Mouse (Mus musculus): ENCODE data around the gene Mall. TPM values are rescaled to one million over a fixed set of nuclear protein-coding genes. Genes with fewer than 3 reads are reported as not detected.

The Mall gene
- polyA plus RNA-seq, 1 experiment: not detected

DNA sequence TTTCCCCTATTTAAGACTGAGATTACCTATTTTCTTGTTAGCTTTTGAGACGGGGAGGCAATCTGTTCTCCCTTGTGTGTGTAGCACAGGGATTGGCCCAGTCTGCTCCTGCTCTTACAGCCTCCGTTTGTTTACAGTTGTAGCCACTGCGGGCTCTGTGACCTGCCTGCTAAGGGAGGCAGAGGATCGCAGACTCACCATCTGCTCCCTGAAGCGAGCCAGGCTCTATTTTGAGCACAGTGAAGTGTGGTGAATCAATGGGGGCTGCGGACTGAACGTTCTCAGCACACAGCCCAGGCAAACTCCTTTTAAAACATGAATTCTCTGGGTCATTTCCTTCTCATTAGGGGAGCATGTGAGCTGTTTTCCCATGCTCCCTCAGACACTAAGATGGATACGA is 27.4 kb upstream of the Mall start:
- Histone ChIP-seq H3K4me1 (ENCODE audit: control insufficient read depth) (peaks cover 3% of the 10 kb centered on the region), H3K36me3 (ENCODE audit: control insufficient read depth) (peaks cover 22% of the 10 kb centered on the region), H3K9me3 (ENCODE audit: control insufficient read depth, low read length) (no peaks in the 10 kb centered on the region), H3K4me3 (replicated peaks) (no peak overlapping the region), H3K27me3 (ENCODE audit: control insufficient read depth) (no peaks in the 10 kb centered on the region)
- TF ChIP-seq TAL1 (IDR thresholded peaks at IDR 0.05; ENCODE audit: low read length) (no peak), GATA1 (IDR thresholded peaks at IDR 0.05; ENCODE audit: low read length) (no peak)

DNA sequence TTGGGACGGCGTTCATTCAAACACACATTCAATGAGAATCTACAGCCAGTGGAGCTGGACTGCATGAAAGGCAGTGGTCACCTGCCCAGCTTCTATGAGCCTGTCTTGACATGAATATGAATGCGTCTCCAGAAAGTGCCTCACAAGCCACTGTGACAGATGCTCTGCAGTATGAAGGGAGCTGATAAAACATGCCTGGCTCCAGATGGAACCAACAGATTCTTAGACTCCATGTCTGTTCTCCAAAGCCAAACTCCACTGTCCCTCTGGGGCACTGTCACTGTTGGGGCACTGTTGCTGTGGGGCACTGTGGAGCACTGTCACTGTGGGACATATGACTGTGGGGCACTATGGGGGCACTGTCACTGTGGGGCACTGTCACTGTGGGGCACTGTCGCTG is 24.4 kb upstream of the Mall start:
- Histone ChIP-seq H3K4me1 (ENCODE audit: control insufficient read depth) (no peaks in the 10 kb centered on the region; the same call in 1 of the 2 replicates), H3K27me3 (ENCODE audit: control insufficient read depth) (no peaks in the 10 kb centered on the region; the same call in 1 of the 2 replicates), H3K9me3 (ENCODE audit: control insufficient read depth, low read length) (no peaks in the 10 kb centered on the region), H3K4me3 (replicated peaks) (no peak overlapping the region), H3K36me3 (ENCODE audit: control insufficient read depth) (peaks cover 2% of the 10 kb centered on the region)
- TF ChIP-seq GATA1 (IDR thresholded peaks at IDR 0.05; ENCODE audit: low read length) (no peak), TAL1 (IDR thresholded peaks at IDR 0.05; ENCODE audit: low read length) (no peak)

DNA sequence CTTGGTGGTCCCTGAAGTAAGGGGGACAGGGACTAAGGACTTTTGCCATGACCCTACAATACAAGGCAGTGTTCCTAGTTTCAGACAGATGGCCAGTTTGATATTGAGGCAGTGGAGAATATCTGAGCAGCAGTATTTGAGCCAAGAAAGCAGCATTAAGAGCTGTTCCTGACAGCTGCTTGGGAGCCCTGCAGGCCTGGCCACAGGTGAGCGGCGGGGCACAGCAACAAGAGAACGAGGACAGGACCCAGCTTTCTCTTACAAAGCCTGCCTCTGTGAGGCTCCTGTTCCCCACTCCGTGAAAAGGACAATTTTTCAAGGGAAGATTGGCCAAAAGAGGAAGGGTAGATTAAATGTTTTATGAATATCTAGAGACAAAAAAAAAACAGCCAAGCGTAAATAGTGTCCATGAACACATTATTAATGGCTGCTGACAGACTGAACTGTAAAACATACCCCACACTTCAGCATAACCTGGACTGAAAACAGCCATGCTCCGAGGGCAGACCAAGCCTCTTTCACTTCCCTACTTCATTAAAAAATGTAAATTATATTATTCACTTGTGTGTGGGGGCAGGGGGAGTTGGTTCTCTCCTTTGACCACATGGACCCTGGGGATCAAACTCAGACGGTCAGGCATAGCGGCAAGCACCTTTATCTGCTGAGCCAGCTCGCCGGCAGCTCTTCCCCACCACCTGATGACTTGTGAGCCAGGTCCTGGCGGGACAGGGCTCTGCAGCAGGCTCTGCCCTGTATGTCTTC is 22.3 kb upstream of the Mall start:
- Histone ChIP-seq H3K4me1 (ENCODE audit: control insufficient read depth) (no peaks in the 10 kb centered on the region), H3K9me3 (ENCODE audit: control insufficient read depth, low read length) (no peaks in the 10 kb centered on the region), H3K4me3 (replicated peaks) (no peak overlapping the region), H3K27me3 (ENCODE audit: control insufficient read depth) (no peaks in the 10 kb centered on the region; the same call in 1 of the 2 replicates), H3K36me3 (ENCODE audit: control insufficient read depth) (no peaks in the 10 kb centered on the region)
- TF ChIP-seq GATA1 (IDR thresholded peaks at IDR 0.05; ENCODE audit: low read length) (no peak), TAL1 (IDR thresholded peaks at IDR 0.05; ENCODE audit: low read length) (no peak)

DNA sequence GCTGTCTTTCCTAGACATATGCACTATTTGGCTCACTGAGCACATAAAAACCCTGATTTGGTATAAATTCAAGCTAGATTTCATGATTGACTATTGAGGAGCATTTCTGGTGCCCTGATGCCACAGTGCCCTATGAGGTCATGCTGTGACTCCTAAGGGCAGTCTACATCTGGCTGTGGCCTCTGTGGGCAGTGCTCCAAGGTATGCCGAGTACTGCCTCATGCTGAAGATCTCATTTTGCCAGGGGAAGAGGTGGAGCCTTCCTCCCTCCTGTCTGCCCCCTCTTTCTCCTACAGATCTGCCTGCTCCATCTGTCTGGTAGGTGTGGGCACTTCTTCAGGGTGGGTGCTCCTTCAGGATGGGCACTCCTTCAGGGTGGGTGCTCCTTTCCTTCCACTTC is 19.6 kb upstream of the Mall start:
- no peak overlapping the region for H3K4me3 ChIP-seq (replicated peaks)
- TF ChIP-seq GATA1 (IDR thresholded peaks at IDR 0.05; ENCODE audit: low read length) (no peak), TAL1 (IDR thresholded peaks at IDR 0.05; ENCODE audit: low read length) (no peak)
- peaks cover 2% of the 10 kb centered on the region; the same call in 1 of the 2 replicates for H3K36me3 ChIP-seq (ENCODE audit: control insufficient read depth)
- H3K4me1 ChIP-seq (ENCODE audit: control insufficient read depth): no peaks in the 10 kb centered on the region
- H3K27me3 ChIP-seq (ENCODE audit: control insufficient read depth): no peaks in the 10 kb centered on the region; the same call in 1 of the 2 replicates
- H3K9me3 ChIP-seq (ENCODE audit: control insufficient read depth, low read length): no peaks in the 10 kb centered on the region

DNA sequence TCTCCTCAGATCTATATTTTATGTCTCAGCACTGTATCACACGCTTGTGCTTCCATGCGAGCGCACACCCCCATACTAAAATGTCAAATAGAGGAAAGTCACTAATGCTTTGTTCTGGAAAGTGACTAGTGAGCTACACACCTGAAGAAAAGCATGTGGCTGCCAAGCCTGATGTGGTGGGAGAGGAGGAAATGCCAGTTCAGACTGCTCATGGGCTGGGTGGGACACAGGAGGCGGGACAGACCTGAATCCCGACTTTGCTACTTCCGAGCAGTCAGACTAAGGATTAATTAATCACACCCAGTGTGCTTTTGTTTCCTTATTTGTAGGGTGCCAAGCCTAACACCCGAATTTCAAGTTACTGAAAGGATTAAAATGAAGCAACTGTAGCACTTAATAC is 18.6 kb upstream of the Mall start:
- H3K36me3 ChIP-seq (ENCODE audit: control insufficient read depth): peaks cover 2% of the 10 kb centered on the region; the same call in 1 of the 2 replicates
- no peak for TF ChIP-seq GATA1 (IDR thresholded peaks at IDR 0.05; ENCODE audit: low read length)
- no peak for TF ChIP-seq TAL1 (IDR thresholded peaks at IDR 0.05; ENCODE audit: low read length)
- H3K9me3 ChIP-seq (ENCODE audit: control insufficient read depth, low read length): no peaks in the 10 kb centered on the region
- no peaks in the 10 kb centered on the region for H3K4me1 ChIP-seq (ENCODE audit: control insufficient read depth)
- H3K4me3 ChIP-seq (replicated peaks): no peak overlapping the region
- H3K27me3 ChIP-seq (ENCODE audit: control insufficient read depth): no peaks in the 10 kb centered on the region; the same call in 1 of the 2 replicates

DNA sequence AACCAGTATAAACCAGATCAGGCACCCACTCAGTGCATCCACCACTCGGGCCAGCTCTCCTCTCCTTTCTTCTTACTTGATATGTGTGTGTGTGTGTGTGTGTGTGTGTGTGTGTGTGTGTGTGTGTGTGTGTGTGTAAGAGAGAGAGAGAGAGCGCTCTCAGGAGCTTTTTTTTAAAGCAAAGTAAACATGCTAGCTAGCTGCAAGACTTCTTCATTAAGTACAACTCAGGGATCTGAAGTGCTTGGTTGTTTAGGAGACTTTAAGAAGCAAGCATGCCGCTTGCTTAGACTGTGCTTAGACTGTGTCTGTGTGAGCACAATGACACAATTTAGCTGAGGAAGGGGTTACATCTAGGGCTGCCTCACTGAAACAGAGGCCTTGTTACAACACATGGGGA is 12.9 kb upstream of the Mall start:
- H3K4me3 ChIP-seq (replicated peaks): no peak overlapping the region
- H3K4me1 ChIP-seq (ENCODE audit: control insufficient read depth): no peaks in the 10 kb centered on the region
- H3K36me3 ChIP-seq (ENCODE audit: control insufficient read depth): peaks cover 2% of the 10 kb centered on the region
- no peak for TF ChIP-seq TAL1 (IDR thresholded peaks at IDR 0.05; ENCODE audit: low read length)
- no peak for TF ChIP-seq GATA1 (IDR thresholded peaks at IDR 0.05; ENCODE audit: low read length)
- H3K9me3 ChIP-seq (ENCODE audit: control insufficient read depth, low read length): no peaks in the 10 kb centered on the region
- no peaks in the 10 kb centered on the region for H3K27me3 ChIP-seq (ENCODE audit: control insufficient read depth)

DNA sequence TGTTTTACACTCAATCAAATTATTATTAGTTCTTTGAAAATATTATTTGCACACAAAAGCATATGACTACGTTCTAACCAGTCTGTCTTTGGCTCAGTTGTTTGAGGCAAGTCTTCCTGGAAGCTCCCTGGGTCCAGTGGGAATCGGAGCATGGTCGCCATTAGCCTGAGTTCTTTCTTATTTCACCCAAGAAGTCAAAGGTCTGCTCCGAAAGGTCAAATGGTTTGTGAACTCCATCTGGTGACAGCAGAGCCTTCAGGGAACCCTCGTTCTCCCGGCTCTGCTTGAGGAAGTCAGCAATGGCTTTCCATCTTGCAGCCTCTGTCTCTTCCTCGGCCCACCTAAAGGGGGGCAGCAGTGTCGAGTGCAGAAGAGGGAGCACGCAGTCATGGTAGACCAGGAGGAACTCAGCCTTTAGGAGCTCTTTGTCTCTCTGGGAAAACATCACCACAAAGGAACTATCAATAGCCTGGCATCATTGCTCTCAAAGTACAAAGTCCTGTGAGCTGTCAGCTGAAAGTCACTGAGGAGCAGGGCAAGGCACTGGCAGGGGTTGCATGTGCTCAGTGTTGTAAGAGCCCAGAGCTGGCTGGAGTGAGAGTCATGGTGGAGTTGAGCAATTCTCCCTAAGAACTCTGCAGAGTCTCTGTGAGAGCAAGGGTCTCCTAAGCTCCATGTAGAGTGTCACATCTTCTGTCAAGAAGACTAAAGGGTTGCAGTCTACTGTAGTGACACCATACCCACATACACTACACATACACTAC is 11.2 kb upstream of the Mall start:
- Histone ChIP-seq H3K27me3 (ENCODE audit: control insufficient read depth) (no peaks in the 10 kb centered on the region), H3K4me3 (replicated peaks) (no peak overlapping the region), H3K9me3 (ENCODE audit: control insufficient read depth, low read length) (no peaks in the 10 kb centered on the region), H3K36me3 (ENCODE audit: control insufficient read depth) (peaks cover 2% of the 10 kb centered on the region), H3K4me1 (ENCODE audit: control insufficient read depth) (no peaks in the 10 kb centered on the region)
- TF ChIP-seq GATA1 (IDR thresholded peaks at IDR 0.05; ENCODE audit: low read length) (no peak), TAL1 (IDR thresholded peaks at IDR 0.05; ENCODE audit: low read length) (no peak)

DNA sequence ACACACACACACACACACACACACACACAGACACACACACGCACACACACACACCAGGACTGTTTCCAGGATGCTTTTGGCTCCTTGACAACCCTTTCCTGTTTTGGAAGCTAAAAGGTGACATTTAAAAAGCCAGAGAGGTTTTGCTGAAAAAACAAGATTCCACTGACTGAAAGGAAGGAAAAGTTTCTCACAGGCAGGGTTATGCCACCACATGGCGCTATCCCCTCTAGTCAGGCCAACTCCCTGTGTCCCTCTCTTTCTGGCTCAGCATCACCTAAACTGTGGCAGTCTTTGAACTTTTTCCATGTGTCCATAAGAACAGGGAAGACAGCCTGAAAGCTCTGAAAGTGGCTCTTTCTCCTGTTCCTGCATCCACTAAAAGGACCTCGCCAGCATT is 8.2 kb upstream of the Mall start:
- H3K9me3 ChIP-seq (ENCODE audit: control insufficient read depth, low read length): no peaks in the 10 kb centered on the region
- H3K36me3 ChIP-seq (ENCODE audit: control insufficient read depth): no peaks in the 10 kb centered on the region; the same call in 1 of the 2 replicates
- H3K4me1 ChIP-seq (ENCODE audit: control insufficient read depth): no peaks in the 10 kb centered on the region
- TF ChIP-seq GATA1 (IDR thresholded peaks at IDR 0.05; ENCODE audit: low read length) (no peak), TAL1 (IDR thresholded peaks at IDR 0.05; ENCODE audit: low read length) (no peak)
- H3K27me3 ChIP-seq (ENCODE audit: control insufficient read depth): no peaks in the 10 kb centered on the region
- H3K4me3 ChIP-seq (replicated peaks): no peak overlapping the region

DNA sequence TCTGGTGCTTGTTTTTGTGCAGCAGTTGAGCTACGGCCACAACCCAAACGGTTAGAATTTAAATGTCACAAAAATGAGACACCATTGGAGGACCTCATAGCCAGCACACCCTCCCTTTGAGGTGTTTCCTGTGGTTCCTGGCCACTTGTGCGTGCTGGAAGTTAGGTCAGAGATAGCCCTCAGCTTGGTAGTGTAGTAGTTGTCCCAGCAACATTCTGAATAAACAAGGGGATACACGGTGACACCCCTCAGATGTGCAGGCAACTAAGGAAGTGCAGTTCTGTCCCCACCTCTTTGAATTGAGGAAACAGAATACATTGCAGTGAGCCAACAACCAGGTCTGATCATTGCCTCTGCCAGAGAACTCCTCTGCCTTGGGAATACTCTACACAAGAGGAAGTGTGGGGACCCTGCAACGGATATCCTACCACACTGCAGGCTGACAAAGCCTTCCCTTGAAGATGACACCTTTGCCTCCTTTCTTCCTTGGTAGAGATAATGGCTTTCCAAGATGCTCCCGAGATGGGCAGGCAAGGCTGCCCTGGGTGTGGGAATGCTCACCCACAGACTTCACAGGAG is 7.0 kb upstream of the Mall start:
- H3K27me3 ChIP-seq (ENCODE audit: control insufficient read depth): no peaks in the 10 kb centered on the region
- no peaks in the 10 kb centered on the region for H3K9me3 ChIP-seq (ENCODE audit: control insufficient read depth, low read length)
- TF ChIP-seq TAL1 (IDR thresholded peaks at IDR 0.05; ENCODE audit: low read length): no peak
- H3K4me1 ChIP-seq (ENCODE audit: control insufficient read depth): no peaks in the 10 kb centered on the region
- no peak overlapping the region for H3K4me3 ChIP-seq (replicated peaks)
- H3K36me3 ChIP-seq (ENCODE audit: control insufficient read depth): no peaks in the 10 kb centered on the region
